Mouse (Mus musculus) testis, adult 2 months (tissue): ENCODE results near the gene Reep6. TPM values are rescaled to one million over a fixed set of nuclear protein-coding genes. Genes with fewer than 3 reads are reported as not detected.
"Not testable (repeated sequence)": the region's sequence is repeated elsewhere in the genome, so short reads cannot be mapped to it uniquely, and the experiment has no call there.

Experiments used
- H3K27ac ChIP-seq: fragments of 200-500 bp; 2 replicates; pipeline ENCODE4 v1.5.1; 2012; ENCODE audit warnings: low read depth, low read length; ENCODE audit not compliant: control insufficient read depth, insufficient read depth
- H3K27me3 ChIP-seq: fragments of 200-500 bp; 2 replicates; pipeline ENCODE4 v1.6.1; 2012; ENCODE audit warnings: mild to moderate bottlenecking, low read length, moderate library complexity; ENCODE audit not compliant: control insufficient read depth, insufficient read depth
- H3K36me3 ChIP-seq: fragments of 200-500 bp; 2 replicates; pipeline ENCODE4 v1.6.1; 2012; ENCODE audit warnings: mild to moderate bottlenecking, low read length; ENCODE audit not compliant: control insufficient read depth, insufficient read depth
- H3K4me1 ChIP-seq: fragments of 200-500 bp; 2 replicates; pipeline ENCODE4 v1.6.1; 2012; ENCODE audit warnings: low read length; ENCODE audit not compliant: control insufficient read depth, insufficient read depth
- H3K4me3 ChIP-seq: fragments of 200-500 bp; 2 replicates; pipeline ENCODE4 v1.5.1; 2012; ENCODE audit warnings: low read depth, mild to moderate bottlenecking, low read length, moderate library complexity, mixed read lengths; ENCODE audit not compliant: control insufficient read depth
- CTCF ChIP-seq: fragments of 200-500 bp; IDR thresholded peaks from 2 replicates; pipeline ENCODE4 v1.5.1; 2012; ENCODE audit warnings: low read depth, mild to moderate bottlenecking, inconsistent platforms, low read length, moderate library complexity; ENCODE audit not compliant: control insufficient read depth, insufficient read depth, insufficient replicate concordance
- POLR2A ChIP-seq: fragments of 200-500 bp; IDR thresholded peaks from 2 replicates; pipeline ENCODE4 v1.6.1; 2012; ENCODE audit warnings: low read depth, mild to moderate bottlenecking, inconsistent platforms, low read length, moderate library complexity; ENCODE audit not compliant: control insufficient read depth
- polyA plus RNA-seq: library from polyadenylated mRNA; depleted of rRNA; stranded (reverse); fragments of >200 nt; gene quantifications from 2 replicates; pipeline ENCODE4 v1.2.3, GENCODE M21; 2012

The Reep6 gene
- polyA plus RNA-seq, 1 experiment = 732 TPM

GRCm38 (mm10) chr10:80343425-80343895, 13.7 kb downstream of the Reep6 start:
- Histone ChIP-seq H3K4me3 (peak overlapping the region; percentile 46), H3K4me1 (peaks cover 42% of the 10 kb centered on the region), H3K27ac (no peak overlapping the region), H3K27me3 (no peaks in the 10 kb centered on the region), H3K36me3 (no peaks in the 10 kb centered on the region)
- TF ChIP-seq CTCF (no peak), POLR2A (no peak)

- TF ChIP-seq CTCF (no peak), POLR2A (no peak)
- no peak overlapping the region for H3K27ac ChIP-seq
- H3K36me3 ChIP-seq = no peaks in the 10 kb centered on the region
- H3K27me3 ChIP-seq = no peaks in the 10 kb centered on the region
- peaks cover 46% of the 10 kb centered on the region for H3K4me1 ChIP-seq
- no peak overlapping the region for H3K4me3 ChIP-seq
Measured at GRCm38 (mm10) chr10:80344131-80344661, 14.4 kb downstream of the Reep6 start.

GRCm38 (mm10) chr10:80345122-80345521, 15.4 kb downstream of the Reep6 start:
- no peaks in the 10 kb centered on the region for H3K36me3 ChIP-seq
- H3K4me1 ChIP-seq = peaks cover 46% of the 10 kb centered on the region
- H3K27me3 ChIP-seq = no peaks in the 10 kb centered on the region
- no peak overlapping the region for H3K4me3 ChIP-seq
- no peak for TF ChIP-seq CTCF
- TF ChIP-seq POLR2A = no peak
- no peak overlapping the region for H3K27ac ChIP-seq

GRCm38 (mm10) chr10:80345929-80346328, 16.2 kb downstream of the Reep6 start:
- H3K27me3 ChIP-seq, H3K4me3 ChIP-seq, H3K27ac ChIP-seq, H3K36me3 ChIP-seq: not testable (repeated sequence)
- H3K4me1 ChIP-seq = peaks cover 46% of the 10 kb centered on the region

GRCm38 (mm10) chr10:80347514-80347967, 17.8 kb downstream of the Reep6 start:
- H3K4me1 ChIP-seq = peaks cover 34% of the 10 kb centered on the region
- H3K4me3 ChIP-seq = peak overlapping the region; percentile 26

GRCm38 (mm10) chr10:80348244-80348781, 18.6 kb downstream of the Reep6 start, which contains the start of gene Adamtsl5:
Gene Adamtsl5 (minus strand): TSS chr10:80348412.
- H3K27ac ChIP-seq = no peak within 1 kb of the TSS
- no peaks in the 10 kb centered on the region for H3K27me3 ChIP-seq
- H3K36me3 ChIP-seq = no peaks in the 10 kb centered on the region
- peaks cover 28% of the 10 kb centered on the region for H3K4me1 ChIP-seq
- H3K4me3 ChIP-seq = peak within 1 kb of the TSS; percentile 26
- TF ChIP-seq POLR2A (no peak), CTCF (peak; percentile 55)

More at GRCm38 (mm10) chr10:80347514-80347967, 17.8 kb downstream of the Reep6 start:
- H3K27me3 ChIP-seq = no peaks in the 10 kb centered on the region
- no peak overlapping the region for H3K27ac ChIP-seq
- TF ChIP-seq POLR2A = no peak
- no peak for TF ChIP-seq CTCF
- no peaks in the 10 kb centered on the region for H3K36me3 ChIP-seq

GRCm38 (mm10) chr10:80348981-80349380, 19.2 kb downstream of the Reep6 start:
- no peak overlapping the region for H3K27ac ChIP-seq
- H3K4me3 ChIP-seq = no peak overlapping the region
- TF ChIP-seq CTCF = no peak
- TF ChIP-seq POLR2A = no peak
- H3K27me3 ChIP-seq = no peaks in the 10 kb centered on the region
- no peaks in the 10 kb centered on the region for H3K36me3 ChIP-seq
- peaks cover 23% of the 10 kb centered on the region for H3K4me1 ChIP-seq

GRCm38 (mm10) chr10:80350292-80350691, 20.5 kb downstream of the Reep6 start:
- H3K4me1 ChIP-seq = peaks cover 14% of the 10 kb centered on the region
- H3K27ac ChIP-seq = no peak overlapping the region
- no peaks in the 10 kb centered on the region for H3K27me3 ChIP-seq
- no peak for TF ChIP-seq POLR2A
- peak; percentile 93 for TF ChIP-seq CTCF
- H3K36me3 ChIP-seq = no peaks in the 10 kb centered on the region
- no peak overlapping the region for H3K4me3 ChIP-seq
